Mouse (Mus musculus) lung, postnatal 0 days (tissue): ENCODE data around the gene Cutal.

Experiments used
- CTCF ChIP-seq: IDR thresholded peaks from 2 replicates; pipeline ENCODE4 v1.5.1; 2016; ENCODE audit warnings: antibody characterized with exemption, mild to moderate bottlenecking
- EP300 ChIP-seq: IDR thresholded peaks from 2 replicates; pipeline ENCODE4 v1.6.1; 2016; ENCODE audit warnings: antibody characterized with exemption, mild to moderate bottlenecking, control low read depth

GRCm38 (mm10) chr2:34847702-34848101 lies 26.5 kb upstream of the Cutal start:
- TF ChIP-seq CTCF (no peak), EP300 (no peak)
